Comparison of ENCODE assay signal across 1 mouse cellular context in the genomic region with DNA sequence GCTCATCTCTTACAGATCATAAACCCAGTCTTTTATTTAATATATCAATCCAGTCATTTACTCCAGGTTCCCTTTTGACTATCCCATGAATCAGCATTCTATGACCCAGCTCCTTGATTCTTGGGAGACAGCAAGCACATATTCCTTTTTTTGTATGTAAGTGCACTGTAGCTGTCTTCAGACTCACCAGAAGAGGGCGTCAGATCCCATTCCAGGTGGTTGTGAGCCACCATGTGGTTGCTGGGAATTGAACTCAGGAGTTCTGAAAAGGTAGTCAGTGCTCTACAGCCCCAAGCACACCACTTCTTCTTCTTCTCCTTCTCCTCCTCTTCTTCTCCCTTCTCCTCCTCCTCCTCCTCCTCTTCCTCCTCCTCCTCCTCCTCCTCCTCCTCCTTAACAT.
TF ChIP-seq lines count a peak whose summit lies in the region.

No protein-coding gene starts in this region.

TF ChIP-seq in ES-E14, 5 proteins besides CTCF, POLR2A, EP300 and RAD21:
- TF ChIP-seq MAFK (IDR thresholded peaks at IDR 0.05; ENCODE audit: insufficient read depth, low read depth, low read length) = 0 out of 2 replicates have a peak, but pooled peaks have one; percentile 20
- TF ChIP-seq ZC3H11A (IDR thresholded peaks at IDR 0.05; ENCODE audit: borderline replicate concordance, low read depth, low read length) = no peak
- TF ChIP-seq HCFC1 (IDR thresholded peaks at IDR 0.05; ENCODE audit: borderline replicate concordance, insufficient read depth, low read length) = no peak
